Mouse (Mus musculus): Measurements from ENCODE around the gene Hdac7. TPM values are rescaled to one million over a fixed set of nuclear protein-coding genes. Genes with fewer than 3 reads are reported as not detected.

Hdac7 gene
- polyA plus RNA-seq, 1 experiment from 2014 or later, result 25.3 TPM

- no peak overlapping the region for H3K4me3 ChIP-seq
- H3K27me3 ChIP-seq (ENCODE audit: poor library complexity, severe bottlenecking), result peaks cover 45% of the 10 kb centered on the region
- no peak for DNase-seq (ENCODE audit: extremely low spot score, low spot score)
- H3K4me1 ChIP-seq, result peaks cover 93% of the 10 kb centered on the region
- peaks cover 12% of the 10 kb centered on the region for H3K36me3 ChIP-seq (replicated peaks)
- 88% methylated on average over 8 of the region's 8 CpGs for WGBS
- no peak overlapping the region for H3K27ac ChIP-seq
- H3K9me3 ChIP-seq, result no peaks in the 10 kb centered on the region
These were observed 16.9 kb downstream of the Hdac7 start for GRCm38 (mm10) chr15:97827401-97827800.

DNA sequence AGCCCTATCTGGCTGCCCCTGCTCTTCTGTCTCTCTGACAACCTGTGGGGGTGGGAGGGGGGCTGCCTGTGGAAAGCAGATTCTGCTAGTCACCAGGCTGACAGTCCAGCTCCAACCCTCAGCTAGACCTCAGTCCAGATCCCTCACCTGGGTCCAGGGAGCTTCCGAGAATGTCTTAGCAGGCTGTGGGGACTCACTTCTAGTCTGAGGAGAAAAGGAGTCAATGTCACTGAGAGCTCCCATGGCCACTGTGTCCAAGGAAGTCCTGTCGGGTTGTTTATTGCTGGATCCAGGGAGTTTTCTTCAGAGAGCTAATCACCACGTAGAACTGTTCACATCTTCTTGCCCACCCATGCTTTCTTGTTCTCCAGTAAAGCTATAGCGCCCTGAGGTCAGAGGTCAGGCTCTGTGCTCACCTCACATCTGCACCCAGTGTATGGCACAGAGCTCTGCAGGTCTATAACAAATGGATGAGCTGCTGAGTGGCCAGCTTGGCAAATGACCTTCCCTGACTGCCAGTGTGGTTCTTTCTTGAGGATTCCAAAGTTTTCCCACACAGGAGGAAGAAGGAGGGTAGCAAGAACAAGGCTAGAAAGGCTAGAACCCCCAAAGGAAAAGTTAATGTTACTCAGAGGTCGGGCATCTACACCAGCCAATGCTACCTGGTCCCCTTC lies 17.6 kb downstream of the Hdac7 start:
- H3K27ac ChIP-seq, result no peak overlapping the region
- H3K9me3 ChIP-seq, result no peaks in the 10 kb centered on the region
- peaks cover 93% of the 10 kb centered on the region for H3K4me1 ChIP-seq
- peaks cover 12% of the 10 kb centered on the region for H3K36me3 ChIP-seq (replicated peaks)
- H3K4me3 ChIP-seq, result no peak overlapping the region
- 69% methylated on average over 5 of the region's 5 CpGs for WGBS
- DNase-seq (ENCODE audit: extremely low spot score, low spot score), result no peak
- peaks cover 42% of the 10 kb centered on the region for H3K27me3 ChIP-seq (ENCODE audit: poor library complexity, severe bottlenecking)

DNA sequence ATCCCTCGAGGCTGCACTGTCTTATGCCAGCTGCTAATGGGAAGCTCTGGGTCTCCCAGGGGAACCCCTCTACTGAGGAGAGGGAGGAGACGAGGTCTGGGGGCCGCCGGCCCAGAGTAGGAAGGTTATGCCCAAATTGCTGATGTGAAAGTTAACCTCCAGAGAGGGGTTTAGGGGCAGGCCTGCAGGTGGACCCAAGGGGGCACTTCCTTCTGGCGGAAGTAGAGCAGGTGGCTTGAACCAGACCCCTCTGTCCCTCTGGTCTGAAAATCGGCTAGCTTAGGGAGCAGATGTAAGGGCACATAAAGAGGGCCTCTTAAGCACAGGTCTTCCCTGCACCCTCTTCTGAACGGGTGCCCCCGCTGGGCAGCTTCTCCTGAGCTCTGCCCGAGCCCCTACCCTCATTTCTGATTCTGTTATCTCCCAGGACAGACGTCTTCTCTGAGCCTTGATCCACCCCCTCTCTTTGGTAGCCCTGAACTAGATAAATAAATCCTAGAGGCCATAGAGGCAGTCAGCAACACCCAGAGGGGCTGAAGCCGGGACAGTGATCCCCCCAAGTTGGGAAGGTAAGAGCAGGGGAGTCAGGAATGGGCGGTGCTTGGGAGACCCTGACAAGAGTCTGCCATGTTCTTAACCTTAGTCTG lies 18.2 kb downstream of the Hdac7 start:
- Histone ChIP-seq H3K36me3 (replicated peaks) (peaks cover 13% of the 10 kb centered on the region), H3K4me3 (peak overlapping the region; percentile 33; the same call in 1 of the 2 replicates), H3K27me3 (ENCODE audit: poor library complexity, severe bottlenecking) (peaks cover 42% of the 10 kb centered on the region), H3K9me3 (no peaks in the 10 kb centered on the region), H3K4me1 (peaks cover 95% of the 10 kb centered on the region), H3K27ac (peak overlapping the region; percentile 71; the same call in 1 of the 2 replicates)
- DNase-seq (ENCODE audit: extremely low spot score, low spot score), result no peak
- 50% methylated on average over 12 of the region's 12 CpGs for WGBS

DNA sequence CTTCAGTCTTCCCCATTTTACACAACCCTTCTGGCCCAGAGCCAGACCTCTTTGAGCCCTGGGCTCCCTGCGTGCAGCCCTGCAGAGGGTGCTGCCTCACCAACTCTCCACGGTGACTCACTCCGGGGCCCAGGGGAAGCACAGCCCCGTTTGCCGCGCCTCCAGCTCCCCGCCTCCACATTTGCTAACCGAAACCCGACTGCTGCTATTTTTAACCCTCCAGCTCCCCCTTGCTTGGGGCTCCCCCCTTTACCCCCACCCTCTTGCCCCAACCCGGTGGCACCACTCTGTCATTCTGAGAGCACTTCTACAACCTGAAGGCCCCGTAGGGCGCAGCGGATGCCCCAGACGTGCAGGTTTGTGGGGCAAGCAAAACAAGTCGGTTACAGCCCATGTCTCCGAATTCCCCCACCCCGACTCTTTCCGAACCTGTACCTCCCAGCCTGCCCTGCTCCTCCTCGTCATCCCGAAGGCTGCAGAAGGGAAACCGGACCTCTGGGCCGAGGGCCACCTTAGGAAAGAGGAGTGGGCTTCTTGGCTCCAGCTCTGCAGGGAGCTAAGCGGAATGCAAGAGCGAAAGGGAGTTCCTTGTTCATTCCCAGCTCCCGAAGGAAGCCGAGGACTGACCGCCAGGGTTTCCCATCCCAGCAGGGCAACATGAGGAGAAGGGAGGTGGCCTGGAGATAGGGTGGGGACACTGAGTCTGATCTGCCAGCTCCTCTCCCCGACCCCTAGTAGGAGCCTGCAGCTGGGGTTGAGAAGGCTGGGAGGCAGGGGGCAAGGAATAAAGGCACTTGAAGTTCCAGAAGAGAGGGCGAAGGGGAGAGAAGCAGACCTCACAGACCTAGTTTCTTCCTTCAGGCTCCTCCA lies 19.0 kb downstream of the Hdac7 start:
- 9% methylated on average over 29 of the region's 29 CpGs for WGBS
- Histone ChIP-seq H3K27ac (peak overlapping the region; percentile 71), H3K4me3 (peak overlapping the region; percentile 33), H3K27me3 (ENCODE audit: poor library complexity, severe bottlenecking) (peaks cover 42% of the 10 kb centered on the region), H3K36me3 (replicated peaks) (peaks cover 20% of the 10 kb centered on the region), H3K4me1 (peaks cover 91% of the 10 kb centered on the region), H3K9me3 (no peaks in the 10 kb centered on the region)
- DNase-seq (ENCODE audit: extremely low spot score, low spot score), result peak; percentile 42

GRCm38 (mm10) chr15:97824042-97824441 lies 20.3 kb downstream of the Hdac7 start:
- peaks cover 23% of the 10 kb centered on the region for H3K36me3 ChIP-seq (replicated peaks)
- peaks cover 78% of the 10 kb centered on the region for H3K4me1 ChIP-seq
- no peak for DNase-seq (ENCODE audit: extremely low spot score, low spot score)
- H3K27me3 ChIP-seq (ENCODE audit: poor library complexity, severe bottlenecking), result peaks cover 29% of the 10 kb centered on the region
- WGBS, result 89% methylated on average over 6 of the region's 6 CpGs
- H3K9me3 ChIP-seq, result no peaks in the 10 kb centered on the region
- H3K4me3 ChIP-seq, result no peak overlapping the region
- no peak overlapping the region for H3K27ac ChIP-seq

GRCm38 (mm10) chr15:97823479-97823878 lies 20.8 kb downstream of the Hdac7 start:
- no peak overlapping the region for H3K27ac ChIP-seq
- H3K4me1 ChIP-seq, result peaks cover 73% of the 10 kb centered on the region

GRCm38 (mm10) chr15:97822545-97823228 lies 21.6 kb downstream of the Hdac7 start:
- Histone ChIP-seq H3K9me3 (no peaks in the 10 kb centered on the region), H3K27ac (0 out of 2 replicates have a peak overlapping the region, but pooled peaks have one; percentile 30), H3K36me3 (replicated peaks) (peaks cover 23% of the 10 kb centered on the region), H3K4me3 (no peak overlapping the region), H3K4me1 (peaks cover 72% of the 10 kb centered on the region), H3K27me3 (ENCODE audit: poor library complexity, severe bottlenecking) (peaks cover 28% of the 10 kb centered on the region)
- DNase-seq (ENCODE audit: extremely low spot score, low spot score), result no peak
- WGBS, result 64% methylated on average over 12 of the region's 12 CpGs

More at GRCm38 (mm10) chr15:97823479-97823878, 20.8 kb downstream of the Hdac7 start:
- H3K9me3 ChIP-seq, result no peaks in the 10 kb centered on the region
- no peak overlapping the region for H3K4me3 ChIP-seq
- no peak for DNase-seq (ENCODE audit: extremely low spot score, low spot score)
- H3K27me3 ChIP-seq (ENCODE audit: poor library complexity, severe bottlenecking), result peaks cover 28% of the 10 kb centered on the region
- WGBS, result 83% methylated on average over 12 of the region's 12 CpGs
- H3K36me3 ChIP-seq (replicated peaks), result peaks cover 23% of the 10 kb centered on the region

DNA sequence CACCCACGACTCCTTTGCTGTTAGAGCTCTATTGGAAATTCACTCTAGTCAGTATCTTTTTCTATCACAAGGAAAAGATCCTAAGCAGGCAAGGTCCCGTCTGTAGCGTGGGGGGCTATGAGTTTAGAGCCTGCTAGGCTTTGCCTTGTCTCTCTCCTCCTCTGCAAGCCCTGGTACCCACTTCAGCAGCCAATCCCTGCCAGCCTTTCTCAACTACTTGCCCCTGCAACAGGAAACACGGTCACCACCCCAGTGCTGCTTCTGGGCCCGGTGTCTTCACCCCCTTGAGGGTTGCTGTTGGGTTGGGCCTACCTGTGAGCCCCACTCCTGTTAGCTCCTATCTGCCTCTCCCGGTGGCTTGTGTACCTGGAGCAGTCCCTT lies 22.3 kb downstream of the Hdac7 start:
- Histone ChIP-seq H3K4me1 (peaks cover 65% of the 10 kb centered on the region), H3K27ac (peak overlapping the region; percentile 32)
- WGBS, result 79% methylated on average over 6 of the region's 6 CpGs

GRCm38 (mm10) chr15:97821321-97821982 lies 22.9 kb downstream of the Hdac7 start:
- WGBS, result 66% methylated on average over 10 of the region's 10 CpGs
- no peak for DNase-seq (ENCODE audit: extremely low spot score, low spot score)
- Histone ChIP-seq H3K4me1 (peaks cover 60% of the 10 kb centered on the region), H3K9me3 (no peaks in the 10 kb centered on the region), H3K4me3 (no peak overlapping the region), H3K27me3 (ENCODE audit: poor library complexity, severe bottlenecking) (peaks cover 21% of the 10 kb centered on the region), H3K27ac (peak overlapping the region; percentile 32), H3K36me3 (replicated peaks) (peaks cover 29% of the 10 kb centered on the region)

More for the DNA sequence above, 22.3 kb downstream of the Hdac7 start:
- Histone ChIP-seq H3K27me3 (ENCODE audit: poor library complexity, severe bottlenecking) (peaks cover 26% of the 10 kb centered on the region), H3K36me3 (replicated peaks) (peaks cover 25% of the 10 kb centered on the region), H3K4me3 (no peak overlapping the region), H3K9me3 (no peaks in the 10 kb centered on the region)
- no peak for DNase-seq (ENCODE audit: extremely low spot score, low spot score)

DNA sequence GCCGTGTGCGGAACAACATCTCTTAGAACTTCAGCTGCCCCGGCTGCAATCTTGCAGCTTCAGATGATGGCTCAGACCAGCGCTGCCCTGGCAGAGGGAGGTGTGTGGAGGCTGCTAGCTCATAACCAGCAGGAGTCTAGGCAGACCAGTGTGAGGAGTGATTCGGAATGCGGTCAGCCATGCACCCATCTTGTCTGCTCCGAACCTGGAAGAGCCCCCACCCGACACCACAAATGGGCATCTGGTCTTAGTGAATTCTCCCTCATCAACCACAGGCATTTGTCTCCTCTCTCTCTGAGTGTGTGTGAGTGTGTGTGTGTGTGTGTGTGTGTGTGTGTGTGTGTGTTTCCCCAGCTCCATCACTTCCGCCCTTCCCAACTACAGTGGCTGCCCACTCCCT lies 24.4 kb downstream of the Hdac7 start:
- peaks cover 33% of the 10 kb centered on the region for H3K36me3 ChIP-seq (replicated peaks)
- H3K27ac ChIP-seq, result no peak overlapping the region
- no peak overlapping the region for H3K4me3 ChIP-seq
- 91% methylated on average over 9 of the region's 9 CpGs for WGBS
- peaks cover 8% of the 10 kb centered on the region; the same call in 1 of the 2 replicates for H3K27me3 ChIP-seq (ENCODE audit: poor library complexity, severe bottlenecking)
- H3K4me1 ChIP-seq, result peaks cover 45% of the 10 kb centered on the region
- DNase-seq (ENCODE audit: extremely low spot score, low spot score), result no peak
- no peaks in the 10 kb centered on the region; the same call in 1 of the 2 replicates for H3K9me3 ChIP-seq

- H3K36me3 ChIP-seq (replicated peaks), result peaks cover 30% of the 10 kb centered on the region
- H3K4me1 ChIP-seq, result peaks cover 40% of the 10 kb centered on the region
- no peak overlapping the region for H3K4me3 ChIP-seq
- no peaks in the 10 kb centered on the region for H3K27me3 ChIP-seq (ENCODE audit: poor library complexity, severe bottlenecking)
- WGBS, result 92% methylated on average over 16 of the region's 17 CpGs
- DNase-seq (ENCODE audit: extremely low spot score, low spot score), result no peak
- H3K27ac ChIP-seq, result no peak overlapping the region
- H3K9me3 ChIP-seq, result no peaks in the 10 kb centered on the region; the same call in 1 of the 2 replicates
These were observed 27.9 kb downstream of the Hdac7 start for GRCm38 (mm10) chr15:97816199-97816994.
